Mouse (Mus musculus) hindbrain, embryonic 12.5 days (tissue): ENCODE data around the gene Myo5a. TPM values are rescaled to one million over a fixed set of nuclear protein-coding genes. Genes with fewer than 3 reads are reported as not detected.

Experiments
- ATAC-seq: fragments of 200-750 bp; cut with Nextera tagmentation; 2 replicates; pipeline ENCODE4 v1.8.0; 2017; ENCODE audit warnings: moderate TSS enrichment; ENCODE audit not compliant: low FRiP score
- H3K27ac ChIP-seq: fragments of 300-500 bp; sonication (generic); 2 replicates; pipeline ENCODE4 v1.5.1; 2016; ENCODE audit warnings: mild to moderate bottlenecking
- H3K27me3 ChIP-seq: fragments of 300-500 bp; sonication (generic); 2 replicates; pipeline ENCODE4 v1.6.1; 2016; ENCODE audit warnings: mild to moderate bottlenecking
- H3K36me3 ChIP-seq: fragments of 300-500 bp; sonication (generic); 2 replicates; pipeline ENCODE4 v1.6.1; 2016; ENCODE audit warnings: mild to moderate bottlenecking
- H3K4me1 ChIP-seq: fragments of 300-500 bp; sonication (generic); 2 replicates; pipeline ENCODE4 v1.6.1; 2016
- H3K4me2 ChIP-seq: fragments of 300-500 bp; sonication (generic); replicated peaks from 2 replicates; pipeline ENCODE4 v1.6.1; 2016; ENCODE audit warnings: mild to moderate bottlenecking
- H3K4me3 ChIP-seq: fragments of 300-500 bp; sonication (generic); 2 replicates; pipeline ENCODE4 v1.5.1; 2016; ENCODE audit warnings: mild to moderate bottlenecking
- H3K9ac ChIP-seq: fragments of 300-500 bp; sonication (generic); 2 replicates; pipeline ENCODE4 v1.6.1; 2016; ENCODE audit warnings: mild to moderate bottlenecking, moderate library complexity
- H3K9me3 ChIP-seq: fragments of 300-500 bp; sonication (generic); replicated peaks from 2 replicates; pipeline ENCODE4 v1.6.1; 2016; ENCODE audit warnings: mild to moderate bottlenecking
- WGBS: fragments of 180-500 bp; shearing (Covaris S2); methylation state at CpG from one replicate; pipeline ENCODE4 v1.1.7; 2016; 5-methylcytosine and 5-hydroxymethylcytosine counted together
- polyA plus RNA-seq: library from polyadenylated mRNA; unstranded; fragments of >200 nt; fragmentation: Nextera tagmentation; extraction: Ambion mirVana; gene quantifications from 2 replicates; pipeline ENCODE4 v1.2.1, GENCODE M21; 2016

Gene Myo5a
- polyA plus RNA-seq, 1 experiment from 2014 or later = 40.9 TPM

GRCm38 (mm10) chr9:75085242-75085824 is 14.5 kb downstream of the Myo5a start:
- Histone ChIP-seq H3K4me3 (no peak overlapping the region), H3K27ac (no peak overlapping the region), H3K4me1 (0 out of 2 replicates have a peak, but pooled peaks cover 4% of the 10 kb centered on the region), H3K27me3 (no peaks in the 10 kb centered on the region), H3K9ac (no peak overlapping the region), H3K4me2 (no peak overlapping the region), H3K36me3 (no peaks in the 10 kb centered on the region), H3K9me3 (no peaks in the 10 kb centered on the region)
- WGBS = 63% methylated on average over 5 of the region's 5 CpGs
- ATAC-seq = no peak

GRCm38 (mm10) chr9:75087823-75088222 is 17.0 kb downstream of the Myo5a start:
- Histone ChIP-seq H3K4me1 (0 out of 2 replicates have a peak, but pooled peaks cover 4% of the 10 kb centered on the region), H3K36me3 (no peaks in the 10 kb centered on the region), H3K27me3 (no peaks in the 10 kb centered on the region), H3K9me3 (no peaks in the 10 kb centered on the region), H3K4me3 (no peak overlapping the region), H3K9ac (no peak overlapping the region), H3K27ac (no peak overlapping the region), H3K4me2 (no peak overlapping the region)
- no peak for ATAC-seq
- WGBS = 71% methylated on average over 2 of the region's 2 CpGs

GRCm38 (mm10) chr9:75089285-75089684 is 18.5 kb downstream of the Myo5a start:
- Histone ChIP-seq H3K4me3 (no peak overlapping the region), H3K4me2 (no peak overlapping the region), H3K36me3 (no peaks in the 10 kb centered on the region), H3K9ac (no peak overlapping the region), H3K4me1 (0 out of 2 replicates have a peak, but pooled peaks cover 4% of the 10 kb centered on the region), H3K9me3 (no peaks in the 10 kb centered on the region), H3K27me3 (no peaks in the 10 kb centered on the region), H3K27ac (no peak overlapping the region)
- WGBS = 79% methylated on average over 3 of the region's 3 CpGs
- ATAC-seq = no peak

- no peak overlapping the region for H3K4me2 ChIP-seq
- H3K27me3 ChIP-seq = no peaks in the 10 kb centered on the region
- H3K36me3 ChIP-seq = no peaks in the 10 kb centered on the region
- no peaks in the 10 kb centered on the region for H3K4me1 ChIP-seq
- no peak overlapping the region for H3K9ac ChIP-seq
- H3K27ac ChIP-seq = no peak overlapping the region
- no peak overlapping the region for H3K4me3 ChIP-seq
- no peak for ATAC-seq
- WGBS = 83% methylated on average over 1 of the region's 1 CpGs
- H3K9me3 ChIP-seq = no peaks in the 10 kb centered on the region
These were observed 21.3 kb downstream of the Myo5a start for GRCm38 (mm10) chr9:75092134-75092533.

- Histone ChIP-seq H3K36me3 (no peaks in the 10 kb centered on the region), H3K4me3 (no peak overlapping the region), H3K4me2 (no peak overlapping the region), H3K4me1 (no peaks in the 10 kb centered on the region), H3K9me3 (no peaks in the 10 kb centered on the region), H3K27ac (no peak overlapping the region), H3K9ac (no peak overlapping the region), H3K27me3 (no peaks in the 10 kb centered on the region)
- WGBS = 84% methylated on average over 3 of the region's 3 CpGs
- no peak for ATAC-seq
These were observed 23.9 kb downstream of the Myo5a start for GRCm38 (mm10) chr9:75094762-75095161.

GRCm38 (mm10) chr9:75098937-75099336 is 28.1 kb downstream of the Myo5a start:
- Histone ChIP-seq H3K36me3 (no peaks in the 10 kb centered on the region), H3K9ac (no peak overlapping the region), H3K4me1 (no peaks in the 10 kb centered on the region), H3K4me3 (no peak overlapping the region), H3K9me3 (no peaks in the 10 kb centered on the region), H3K27ac (no peak overlapping the region), H3K27me3 (no peaks in the 10 kb centered on the region), H3K4me2 (no peak overlapping the region)
- 94% methylated on average over 9 of the region's 9 CpGs for WGBS
- no peak for ATAC-seq

GRCm38 (mm10) chr9:75100157-75100781 is 29.5 kb downstream of the Myo5a start:
- Histone ChIP-seq H3K4me3 (no peak overlapping the region), H3K27me3 (no peaks in the 10 kb centered on the region), H3K27ac (no peak overlapping the region), H3K9me3 (no peaks in the 10 kb centered on the region), H3K4me1 (no peaks in the 10 kb centered on the region), H3K9ac (no peak overlapping the region), H3K4me2 (no peak overlapping the region), H3K36me3 (no peaks in the 10 kb centered on the region)
- WGBS = 94% methylated on average over 8 of the region's 8 CpGs
- ATAC-seq = no peak

GRCm38 (mm10) chr9:75102131-75102530 is 31.3 kb downstream of the Myo5a start:
- Histone ChIP-seq H3K27ac (no peak overlapping the region), H3K4me2 (no peak overlapping the region), H3K9ac (no peak overlapping the region), H3K36me3 (no peaks in the 10 kb centered on the region), H3K27me3 (no peaks in the 10 kb centered on the region), H3K9me3 (no peaks in the 10 kb centered on the region), H3K4me3 (no peak overlapping the region), H3K4me1 (no peaks in the 10 kb centered on the region)
- no peak for ATAC-seq

- Histone ChIP-seq H3K9ac (no peak overlapping the region), H3K4me3 (no peak overlapping the region), H3K4me2 (no peak overlapping the region), H3K36me3 (peaks cover 16% of the 10 kb centered on the region), H3K9me3 (no peaks in the 10 kb centered on the region), H3K4me1 (no peaks in the 10 kb centered on the region), H3K27ac (no peak overlapping the region), H3K27me3 (no peaks in the 10 kb centered on the region)
- 90% methylated on average over 2 of the region's 2 CpGs for whole genome bisulfite sequencing
- ATAC-seq = no peak
These were observed 45.9 kb downstream of the Myo5a start for GRCm38 (mm10) chr9:75116571-75117177.

GRCm38 (mm10) chr9:75121126-75121525 is 50.3 kb downstream of the Myo5a start:
- WGBS = 92% methylated on average over 3 of the region's 3 CpGs
- no peak overlapping the region for H3K4me3 ChIP-seq
- H3K9me3 ChIP-seq = no peaks in the 10 kb centered on the region
- H3K27ac ChIP-seq = no peak overlapping the region
- no peak overlapping the region for H3K4me2 ChIP-seq
- no peaks in the 10 kb centered on the region for H3K27me3 ChIP-seq
- H3K9ac ChIP-seq = no peak overlapping the region
- ATAC-seq = no peak
- H3K4me1 ChIP-seq = no peaks in the 10 kb centered on the region
- peaks cover 19% of the 10 kb centered on the region for H3K36me3 ChIP-seq

- Histone ChIP-seq H3K4me3 (no peak overlapping the region), H3K27ac (no peak overlapping the region), H3K27me3 (no peaks in the 10 kb centered on the region), H3K9ac (no peak overlapping the region), H3K4me2 (no peak overlapping the region), H3K9me3 (no peaks in the 10 kb centered on the region), H3K4me1 (no peaks in the 10 kb centered on the region), H3K36me3 (peaks cover 16% of the 10 kb centered on the region)
- no peak for ATAC-seq
- WGBS = 69% methylated on average over 6 of the region's 6 CpGs
These were observed 53.4 kb downstream of the Myo5a start for GRCm38 (mm10) chr9:75124201-75124721.

GRCm38 (mm10) chr9:75130553-75130952 is 59.7 kb downstream of the Myo5a start:
- Histone ChIP-seq H3K36me3 (peaks cover 16% of the 10 kb centered on the region; the same call in 1 of the 2 replicates), H3K9ac (no peak overlapping the region), H3K9me3 (no peaks in the 10 kb centered on the region), H3K27me3 (no peaks in the 10 kb centered on the region), H3K4me3 (no peak overlapping the region), H3K4me2 (no peak overlapping the region), H3K4me1 (no peaks in the 10 kb centered on the region), H3K27ac (no peak overlapping the region)
- ATAC-seq = no peak
- 83% methylated on average over 2 of the region's 2 CpGs for WGBS
